Mouse (Mus musculus) spleen, postnatal 4 days (tissue): ENCODE measurements at regions not wholly inside any gene's neighbourhood (a gene's known extent, or its start where the extent isn't known, plus 50 kb on each side); places are given as distances from the start of the nearest gene placed in this dataset.
A peak's percentile ranks its signal among the peaks of the same experiment; 100 is the strongest.

Experiments
- DNase-seq, 2 experiments: peaks; one replicate each; pipeline ENCODE4 v3.0.0; 2022; ENCODE audit warnings: low spot score in 2 of 2

- DNase-seq: no peak
Observed at GRCm38 (mm10) chr13:46222031-46222430, 51.5 kb upstream of the Stmnd1 start.

GRCm38 (mm10) chr13:46218101-46218701, 55.3 kb upstream of the Stmnd1 start:
- DNase-seq: no peak

GRCm38 (mm10) chr13:46216954-46217838, 56.3 kb upstream of the Stmnd1 start:
- DNase-seq: no peak

- DNase-seq: no peak
Observed at GRCm38 (mm10) chr13:46203551-46203950, 70.0 kb upstream of the Stmnd1 start.

- DNase-seq: no peak
Observed at GRCm38 (mm10) chr13:46202586-46202985, 70.9 kb upstream of the Stmnd1 start.

- no peak for DNase-seq
Observed at GRCm38 (mm10) chr13:46201029-46201599, 72.4 kb upstream of the Stmnd1 start.

- no peak for DNase-seq
Observed at GRCm38 (mm10) chr13:46193131-46193530, 80.4 kb upstream of the Stmnd1 start.

GRCm38 (mm10) chr13:46189726-46190125, 83.8 kb upstream of the Stmnd1 start:
- DNase-seq: no peak

- DNase-seq: no peak
Observed at GRCm38 (mm10) chr13:46182851-46183250, 90.7 kb upstream of the Stmnd1 start.

- DNase-seq: no peak
Observed at GRCm38 (mm10) chr13:46180606-46181133, 92.9 kb upstream of the Stmnd1 start.

- DNase-seq: no peak
Observed at GRCm38 (mm10) chr13:46179916-46180315, 93.6 kb upstream of the Stmnd1 start.

GRCm38 (mm10) chr13:46173103-46173502, 100.4 kb upstream of the Stmnd1 start:
- no peak for DNase-seq

- DNase-seq: peak; percentile 37 to 75
Observed at GRCm38 (mm10) chr13:46162025-46162374, 111.5 kb upstream of the Stmnd1 start.

GRCm38 (mm10) chr13:46161261-46162024, 112.1 kb upstream of the Stmnd1 start:
- DNase-seq: no peak

- no peak for DNase-seq
Observed at GRCm38 (mm10) chr13:46159354-46159753, 114.2 kb upstream of the Stmnd1 start.

- no peak for DNase-seq
Observed at GRCm38 (mm10) chr13:46153282-46154260, 120.0 kb upstream of the Stmnd1 start.

- no peak for DNase-seq
Observed at GRCm38 (mm10) chr13:46140006-46140405, 133.5 kb upstream of the Stmnd1 start.

- DNase-seq: no peak
Observed at GRCm38 (mm10) chr13:46139251-46139650, 134.3 kb upstream of the Stmnd1 start.

- DNase-seq: peak in 1 of 2 experiments; percentile 15
Observed at GRCm38 (mm10) chr13:46135411-46135810, 138.1 kb upstream of the Stmnd1 start.

GRCm38 (mm10) chr13:46129236-46129855, 144.2 kb upstream of the Stmnd1 start:
- DNase-seq: no peak
